Mouse (Mus musculus) heart, postnatal 36 days (tissue): ENCODE data around the gene Aff3. TPM values are rescaled to one million over a fixed set of nuclear protein-coding genes. Genes with fewer than 3 reads are reported as not detected.
A peak's percentile ranks its signal among the peaks of the same experiment; 100 is the strongest.

ENCODE experiments used
- DNase-seq, 2 experiments: peaks; one replicate each; pipeline ENCODE4 v3.0.0; 2021 to 2022
- intact Hi-C: fragments of 180-260 bp; cut with DNase I; formaldehyde crosslinking; loops from one replicate; pipeline ENCODE4 v1.15.1; 2025
- total RNA-seq, 2 experiments: library from RNA; stranded (reverse); gene quantifications; 2 replicates each; pipeline ENCODE4 v1.2.3; 2021

Gene Aff3
- total RNA-seq, 2 experiments from 2014 or later: 2.1 to 2.6 TPM

DNA sequence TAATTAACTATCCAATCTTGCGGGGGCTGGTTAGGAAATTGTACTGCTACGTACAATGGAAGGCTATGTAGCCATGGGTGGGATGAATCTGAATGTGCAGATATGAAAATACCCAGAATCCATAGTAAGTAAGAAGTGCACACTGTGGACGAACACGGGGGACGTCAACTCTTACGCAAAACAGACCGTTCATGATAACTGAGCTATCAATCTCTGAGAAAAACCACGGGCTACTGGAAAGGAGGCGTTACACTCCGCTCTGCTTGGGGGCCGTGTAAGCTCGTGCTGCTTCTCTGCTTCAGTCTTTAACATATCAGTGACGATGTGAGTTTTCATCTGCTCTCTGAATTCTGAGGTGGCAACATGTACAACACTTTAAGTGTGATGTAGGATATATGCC lies 114.2 kb downstream of the Aff3 start:
- no peak for DNase-seq
- intact Hi-C loops: no loop called here

DNA sequence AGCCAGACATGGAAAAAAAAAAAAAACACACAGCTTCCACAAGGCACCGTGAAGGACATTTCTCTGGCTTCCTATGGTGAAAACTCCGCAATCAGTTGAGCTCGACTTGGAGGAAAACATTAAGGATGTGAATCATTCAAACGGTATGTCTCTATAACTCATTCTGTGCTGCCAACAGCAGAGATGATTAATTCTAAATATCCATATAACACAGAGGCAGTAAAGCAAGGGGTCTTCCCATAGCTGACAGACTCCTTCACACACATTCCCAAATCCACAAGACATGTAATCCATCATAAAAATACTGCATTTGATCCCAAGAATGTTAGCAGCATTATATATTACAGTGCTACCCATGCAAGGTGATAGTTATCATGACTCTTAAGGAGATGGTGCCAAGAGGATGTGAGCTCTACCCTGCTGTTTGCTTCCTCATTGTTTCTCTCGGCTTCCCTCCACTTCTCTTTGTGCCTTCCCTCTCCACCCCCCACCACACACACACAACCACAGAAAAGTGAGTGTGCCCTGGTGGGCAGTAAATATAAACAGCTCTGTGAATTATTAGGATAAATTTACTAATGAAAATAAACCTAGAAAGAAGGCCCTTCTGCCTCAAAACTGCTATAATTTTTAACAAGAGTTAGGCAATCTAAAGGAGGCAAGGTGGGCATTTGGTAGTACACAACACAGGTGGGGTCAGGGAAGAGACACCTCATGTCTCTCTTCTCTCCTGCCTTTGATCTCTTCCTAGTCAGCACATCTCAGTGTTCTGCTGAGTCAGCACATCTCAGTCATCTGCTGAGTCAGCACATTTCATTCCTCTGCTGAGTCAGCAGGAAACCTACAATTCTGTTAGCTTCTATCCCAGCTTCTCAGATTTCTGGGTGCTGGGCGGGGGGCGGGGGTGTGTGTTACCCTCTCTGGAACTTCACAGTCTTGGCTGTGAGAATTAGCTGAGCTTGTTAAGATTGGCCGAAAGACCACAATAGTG lies 115.8 kb downstream of the Aff3 start:
- DNase-seq: no peak
- intact Hi-C loops: no loop called here

DNA sequence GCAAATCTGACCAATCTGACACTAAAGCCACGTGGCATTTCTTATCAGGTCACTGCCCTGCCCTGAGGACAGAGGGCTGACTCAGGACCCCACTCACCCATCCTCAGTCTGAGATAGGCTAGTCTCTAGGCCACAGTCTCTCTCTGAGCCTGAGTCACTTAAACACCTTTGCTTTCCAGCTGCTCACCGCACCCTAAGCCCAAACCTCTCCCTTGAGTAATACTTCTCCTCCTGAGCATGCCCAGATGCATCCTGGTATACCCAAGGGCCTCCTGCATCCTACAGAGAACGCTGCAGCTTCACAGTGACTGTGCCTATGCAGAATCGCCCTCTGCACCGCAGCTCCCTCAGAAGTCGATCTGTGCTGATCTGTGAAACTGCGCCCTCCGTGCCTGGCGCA lies 117.1 kb downstream of the Aff3 start:
- intact Hi-C loops: no loop called here

DNA sequence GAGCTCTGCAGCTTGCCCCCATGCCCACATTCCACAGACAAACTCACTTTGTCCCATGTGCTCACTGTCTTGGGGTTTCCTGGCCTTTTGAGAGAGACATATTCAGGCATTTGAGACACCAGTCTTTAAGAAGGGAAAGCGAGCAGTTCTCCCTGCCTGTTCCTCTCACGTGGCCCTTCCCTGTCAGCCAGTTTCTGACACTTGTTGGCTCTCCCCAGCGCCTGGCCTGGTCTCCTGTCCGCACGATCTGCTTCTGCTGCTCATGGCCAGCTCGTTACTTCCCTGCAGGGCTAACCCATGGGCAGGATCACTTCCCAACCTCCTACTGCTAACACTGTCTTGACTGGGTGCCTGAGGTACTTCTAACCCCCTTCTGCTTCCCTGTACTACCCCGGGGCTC lies 118.1 kb downstream of the Aff3 start:
- intact Hi-C loops: no loop called here
- DNase-seq: peak in 1 of 2 experiments; percentile 13

More for the DNA sequence above, 117.1 kb downstream of the Aff3 start:
- DNase-seq: no peak

DNA sequence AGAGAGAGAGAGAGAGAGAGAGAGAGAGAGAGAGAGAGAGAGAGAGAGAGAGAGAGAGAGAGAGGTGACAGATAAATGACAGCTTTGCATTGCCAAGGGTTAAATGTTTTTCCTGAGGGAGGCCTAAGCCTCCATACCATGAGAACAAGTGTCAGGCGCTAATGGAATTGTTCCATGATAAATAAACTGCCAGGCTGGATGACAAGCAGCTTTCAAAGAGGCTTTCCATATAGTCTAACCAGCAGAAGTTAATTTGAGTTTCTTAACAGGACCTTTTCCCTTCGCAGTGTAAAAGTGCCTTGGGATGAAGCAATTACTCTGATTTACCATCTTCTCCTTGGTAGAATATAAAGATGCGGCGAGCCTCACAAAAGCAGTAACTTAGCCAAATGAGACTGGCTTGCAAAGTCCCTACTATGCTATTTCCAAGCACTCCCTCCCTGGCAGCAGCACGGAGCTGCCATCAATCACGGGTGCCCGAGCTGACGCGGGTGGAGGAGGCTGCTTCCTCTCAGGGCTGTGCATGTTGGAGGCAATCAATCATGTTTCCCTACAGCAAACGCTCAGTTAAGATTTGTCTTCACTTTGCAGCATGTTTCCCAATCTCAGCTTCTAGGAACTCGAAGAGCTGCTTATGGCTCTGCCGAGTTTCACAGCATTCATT lies 119.3 kb downstream of the Aff3 start:
- intact Hi-C loops: no loop called here
- no peak for DNase-seq

DNA sequence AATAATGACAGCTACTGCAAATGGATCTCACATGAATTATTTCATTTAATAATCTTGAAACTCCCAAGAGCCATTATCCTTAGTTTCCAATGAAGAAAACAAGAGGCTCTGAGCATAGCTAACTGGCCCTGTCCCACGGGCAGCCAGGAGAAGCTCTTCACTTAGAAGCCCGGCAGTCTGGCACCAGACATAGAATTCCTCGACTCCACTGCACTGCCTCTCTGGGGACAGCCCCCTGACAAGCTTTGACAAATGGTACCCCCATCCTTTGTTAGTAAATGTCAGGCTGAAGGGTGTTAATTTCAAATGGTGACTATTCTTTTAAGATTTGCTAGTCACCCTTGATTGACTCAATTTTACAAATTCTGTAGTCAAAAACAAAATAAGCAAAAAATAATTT lies 120.3 kb downstream of the Aff3 start:
- intact Hi-C loops: no loop called here
- DNase-seq: no peak

DNA sequence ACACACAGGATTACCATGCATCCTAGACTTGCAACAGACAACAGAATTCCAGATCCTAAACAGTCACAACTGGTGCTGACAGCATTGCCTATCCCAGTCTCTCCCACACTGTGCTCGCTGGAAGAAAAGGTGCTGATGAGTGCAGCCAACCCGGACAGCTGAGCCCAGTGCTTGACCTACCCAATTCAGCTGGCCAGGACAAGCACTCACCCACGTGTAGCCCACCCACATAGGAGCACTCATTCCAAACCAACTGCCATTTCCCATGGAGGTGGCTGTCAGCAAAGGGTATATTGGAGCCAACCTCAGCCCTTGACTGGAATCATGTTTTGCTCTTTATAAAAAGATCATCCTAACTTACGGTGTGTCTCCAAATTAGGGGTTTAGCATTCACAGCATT lies 123.2 kb downstream of the Aff3 start:
- intact Hi-C loops: no loop called here
- no peak for DNase-seq

DNA sequence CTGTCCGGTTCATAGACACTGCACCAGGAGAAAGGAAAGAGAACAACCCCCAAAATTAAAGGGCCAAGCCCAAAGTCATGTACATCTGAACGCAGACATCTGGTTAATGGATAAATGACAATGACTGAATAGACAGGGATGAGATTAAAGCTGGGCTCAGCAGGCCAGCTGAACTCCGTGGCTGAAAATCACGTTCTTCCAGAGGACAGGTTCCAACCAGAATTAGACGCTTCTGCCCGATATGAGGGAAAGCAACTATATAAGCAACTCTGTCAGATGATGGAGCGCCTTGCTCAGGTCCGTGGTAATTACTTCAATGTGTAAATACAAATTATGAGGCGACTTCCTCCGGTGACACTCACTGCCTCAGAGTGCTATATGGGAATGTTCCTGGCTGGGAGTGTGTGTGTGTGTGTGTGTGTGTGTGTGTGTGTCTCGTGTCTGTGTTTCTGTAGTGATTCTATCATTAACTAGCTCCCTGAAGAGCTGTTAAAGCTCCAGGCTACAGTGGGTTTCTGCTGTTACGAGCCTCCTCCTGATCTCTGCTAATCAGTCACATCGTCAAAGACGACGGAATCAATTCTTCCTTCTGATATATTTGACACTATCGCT lies 127.7 kb downstream of the Aff3 start:
- DNase-seq: no peak
- intact Hi-C loops: no loop called here

DNA sequence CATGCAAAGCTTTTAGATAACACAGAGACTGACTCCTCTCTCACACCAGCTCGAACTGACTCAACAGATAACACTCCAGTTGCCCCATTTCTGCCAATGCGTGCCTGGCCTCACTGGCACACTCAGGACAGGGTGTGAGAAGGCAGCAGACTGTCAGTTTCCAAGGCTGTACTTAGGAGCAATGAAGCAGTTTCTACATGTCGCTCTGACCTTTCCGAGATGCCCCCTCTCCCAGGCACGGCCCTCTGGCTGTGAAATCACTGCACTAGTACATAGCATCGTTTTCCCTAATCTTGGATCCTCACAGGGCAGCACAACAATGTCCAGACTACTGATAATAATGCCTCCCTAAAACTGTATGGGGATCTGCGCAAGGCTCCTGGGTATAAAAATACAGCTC lies 132.2 kb downstream of the Aff3 start:
- intact Hi-C loops: no loop called here
- DNase-seq: no peak

DNA sequence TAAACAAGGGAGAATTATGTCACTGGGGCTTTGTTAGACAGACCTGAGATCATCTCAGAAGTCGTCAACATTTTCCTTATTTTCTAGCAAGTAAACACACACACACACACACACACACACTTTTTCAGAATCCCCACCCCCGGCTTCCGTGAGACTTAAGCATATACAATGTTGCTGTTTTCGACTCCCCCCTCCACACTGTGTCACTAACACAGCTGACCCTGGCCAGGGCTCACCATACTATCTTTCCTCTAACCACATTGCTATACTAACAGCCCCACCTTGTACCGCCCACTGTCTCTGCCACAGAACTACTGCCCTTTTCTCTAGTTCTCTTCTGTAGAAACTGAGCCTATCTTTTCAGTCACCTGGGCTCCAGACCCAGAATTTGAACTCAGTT lies 136.1 kb downstream of the Aff3 start:
- DNase-seq: no peak
- intact Hi-C loops: no loop called here

DNA sequence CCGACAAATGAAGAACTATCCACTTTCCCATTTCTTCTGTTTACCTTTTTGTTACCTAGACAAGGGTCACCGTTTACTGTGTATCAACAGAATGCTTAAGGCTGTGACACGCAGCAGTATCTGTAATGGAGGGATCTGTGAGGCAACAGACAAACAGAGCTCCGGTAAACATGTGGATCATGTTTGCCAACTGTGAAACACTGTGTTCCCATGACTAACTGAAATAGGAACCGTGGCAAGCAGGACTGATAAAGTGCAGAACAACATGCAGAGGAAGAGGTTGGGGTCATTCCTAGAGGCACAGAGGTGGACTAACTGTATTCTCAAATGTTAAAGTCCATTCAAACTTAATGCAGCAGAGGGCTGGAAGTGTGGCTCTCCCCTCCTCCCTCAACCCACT lies 138.2 kb downstream of the Aff3 start:
- no peak for DNase-seq
- intact Hi-C loops: no loop called here

DNA sequence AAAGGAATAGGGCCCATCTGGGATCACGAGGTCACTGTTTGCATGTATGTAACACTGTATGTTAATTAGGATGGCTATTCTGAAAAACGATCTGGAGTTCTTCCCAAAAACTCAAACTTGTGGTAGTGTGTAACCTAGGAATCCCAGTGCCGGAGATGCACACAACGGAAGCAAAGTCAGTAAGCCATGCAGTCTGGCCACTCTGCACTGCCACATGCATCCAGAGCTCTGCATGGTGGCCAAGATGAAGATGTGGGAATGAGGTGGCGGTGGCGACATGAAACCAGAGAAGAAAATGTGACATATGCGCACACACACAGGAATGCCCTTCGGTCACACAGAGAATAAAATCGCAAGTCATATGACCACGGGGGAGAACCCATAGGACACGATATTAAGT lies 143.1 kb downstream of the Aff3 start:
- DNase-seq: no peak
- intact Hi-C loops: no loop called here

DNA sequence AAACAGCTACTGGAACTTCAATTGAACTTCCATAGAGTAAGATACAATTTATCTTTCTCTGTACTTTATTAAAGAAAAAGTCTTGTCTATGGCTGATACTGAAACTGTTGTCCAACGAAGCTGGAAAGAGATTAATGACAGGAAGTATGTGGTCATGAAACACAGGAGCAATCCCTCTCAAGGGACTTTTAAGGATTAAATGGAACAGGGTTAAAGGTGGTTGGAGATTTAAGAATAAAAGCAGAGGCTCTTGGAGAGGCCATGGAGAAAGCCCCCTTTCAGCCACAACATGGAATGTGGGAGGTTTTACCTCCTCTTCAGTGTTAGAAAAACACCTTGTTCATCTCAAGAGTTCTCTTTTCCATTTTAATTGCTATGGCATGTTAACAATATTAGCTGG lies 148.5 kb downstream of the Aff3 start:
- DNase-seq: no peak
- intact Hi-C loops: no loop called here

DNA sequence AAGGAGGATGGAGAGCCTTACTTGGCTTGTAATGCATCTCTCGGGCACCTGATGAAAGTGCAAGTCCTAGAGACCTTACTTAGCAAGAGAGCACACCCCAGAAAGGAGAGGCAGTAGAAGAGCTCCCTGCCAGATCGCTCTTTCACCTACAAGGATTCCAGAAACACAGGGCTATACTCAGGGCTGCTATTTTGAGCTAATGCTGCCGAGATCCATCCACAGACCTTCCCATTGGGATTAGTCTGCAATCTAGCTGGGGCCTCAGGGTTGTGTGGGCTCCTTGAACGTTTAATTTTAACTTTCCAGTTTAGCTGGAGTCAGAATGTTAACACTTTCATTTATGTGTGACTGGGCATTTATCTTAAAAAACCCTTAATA lies 150.1 kb downstream of the Aff3 start:
- intact Hi-C loops: no loop called here
- no peak for DNase-seq

DNA sequence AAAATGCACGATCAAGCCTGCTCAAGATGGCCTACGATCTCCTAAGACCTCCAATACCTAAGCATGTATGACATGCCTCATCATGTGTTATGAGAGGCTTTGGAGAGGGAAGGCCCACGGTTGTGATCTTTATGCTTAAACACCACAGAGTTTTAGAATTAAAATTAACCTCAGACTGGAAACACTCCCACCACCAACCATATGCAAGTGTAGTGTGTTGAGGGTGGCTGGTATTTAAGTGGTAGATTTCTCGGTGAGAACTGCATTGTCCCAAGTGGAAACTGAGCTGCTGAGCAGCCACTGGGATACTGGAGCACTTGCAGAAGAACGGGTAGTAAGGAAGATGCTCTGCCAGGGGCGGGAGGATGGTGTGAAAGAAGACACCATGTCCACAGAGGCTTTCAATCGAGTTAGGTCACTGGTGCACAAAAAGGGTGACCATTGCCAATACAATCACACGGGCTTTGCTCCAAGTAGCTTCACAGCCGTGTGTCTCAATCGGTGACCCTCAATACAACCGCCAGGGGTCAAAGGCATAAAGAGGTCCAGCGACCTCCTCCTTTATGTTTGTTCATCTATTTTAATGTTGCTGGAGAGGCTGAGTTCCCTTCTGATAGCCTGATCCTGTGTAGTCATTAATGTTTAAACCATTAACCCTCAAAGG lies 150.7 kb downstream of the Aff3 start:
- no peak for DNase-seq
- intact Hi-C loops: no loop called here

DNA sequence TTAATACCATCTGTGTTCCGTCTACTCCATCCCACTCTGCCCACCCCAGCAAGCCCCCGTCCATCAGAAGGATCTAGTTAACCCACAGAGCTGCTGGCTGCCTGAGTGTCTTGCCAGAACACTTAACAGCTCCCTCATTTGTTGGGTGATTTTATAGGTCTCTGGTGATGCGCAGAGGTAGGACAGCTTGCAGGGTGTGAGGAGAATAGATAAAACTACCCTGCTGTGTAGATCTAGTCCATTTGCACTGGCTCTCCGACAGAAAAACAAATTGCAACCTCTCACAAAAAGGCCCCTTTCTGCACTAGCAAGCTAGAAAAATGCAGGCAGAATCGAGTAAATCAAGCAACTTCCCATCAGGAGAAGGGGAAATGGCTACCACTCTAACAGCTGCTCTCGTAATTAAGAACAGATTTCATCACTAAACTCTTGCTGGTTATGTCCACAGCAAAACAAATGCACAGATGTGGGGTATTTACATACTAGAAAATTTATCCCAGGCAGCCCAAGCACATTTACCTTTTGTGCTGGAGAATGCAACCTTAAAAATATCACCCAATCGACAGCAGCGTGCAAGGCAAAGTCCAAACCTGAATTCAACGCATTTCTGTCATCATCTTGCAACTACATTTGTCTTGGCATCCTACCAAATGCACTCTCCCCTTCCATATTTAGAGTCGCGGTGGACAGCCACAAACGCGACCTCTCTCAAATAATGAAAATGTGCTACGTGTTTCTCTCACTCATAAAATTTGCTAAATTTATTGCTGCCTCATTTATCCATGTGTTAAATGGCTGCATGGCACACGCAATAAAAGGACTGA lies 152.3 kb downstream of the Aff3 start:
- DNase-seq: peak in 1 of 2 experiments; percentile 9
- intact Hi-C loops: no loop called here

DNA sequence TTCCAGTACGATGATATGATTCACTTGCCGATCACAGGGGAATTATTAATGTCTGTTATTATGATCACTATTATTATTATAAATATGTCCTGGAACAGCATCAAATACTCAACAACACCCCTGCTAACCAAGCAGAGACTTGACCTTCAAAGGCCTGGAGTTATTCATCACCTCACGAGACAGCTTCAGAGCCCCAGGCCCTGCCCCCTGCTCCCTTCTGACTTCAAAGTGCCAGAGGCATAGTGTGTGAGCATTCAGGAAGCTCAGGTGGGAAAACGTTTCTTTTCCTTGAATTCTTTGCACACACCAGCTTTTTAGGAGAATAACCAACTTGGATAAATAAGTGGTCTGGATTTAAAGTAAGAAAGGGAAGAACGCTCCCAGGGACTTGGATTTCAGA lies 153.7 kb downstream of the Aff3 start:
- no peak for DNase-seq
- intact Hi-C loops: no loop called here

DNA sequence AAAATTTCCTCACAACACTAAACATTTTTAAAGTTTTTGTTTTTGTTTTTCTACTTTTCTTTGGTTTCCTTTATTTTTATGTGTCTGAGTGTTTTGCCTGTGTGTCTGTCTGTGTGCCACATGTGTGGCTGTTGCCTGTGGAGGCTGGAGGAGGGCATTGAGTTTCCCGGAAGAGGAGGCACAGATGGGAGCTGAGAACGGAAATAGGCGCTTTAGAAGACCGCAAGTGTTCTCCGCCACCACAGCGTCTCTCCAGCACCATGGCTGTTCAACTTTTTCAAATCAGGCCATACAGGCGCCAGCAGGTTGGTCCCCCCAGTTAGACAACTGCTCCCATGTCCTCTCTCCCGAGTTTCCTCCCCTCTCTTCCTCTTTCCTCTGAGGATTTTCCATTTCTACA lies 155.5 kb downstream of the Aff3 start:
- intact Hi-C loops: no loop called here

DNA sequence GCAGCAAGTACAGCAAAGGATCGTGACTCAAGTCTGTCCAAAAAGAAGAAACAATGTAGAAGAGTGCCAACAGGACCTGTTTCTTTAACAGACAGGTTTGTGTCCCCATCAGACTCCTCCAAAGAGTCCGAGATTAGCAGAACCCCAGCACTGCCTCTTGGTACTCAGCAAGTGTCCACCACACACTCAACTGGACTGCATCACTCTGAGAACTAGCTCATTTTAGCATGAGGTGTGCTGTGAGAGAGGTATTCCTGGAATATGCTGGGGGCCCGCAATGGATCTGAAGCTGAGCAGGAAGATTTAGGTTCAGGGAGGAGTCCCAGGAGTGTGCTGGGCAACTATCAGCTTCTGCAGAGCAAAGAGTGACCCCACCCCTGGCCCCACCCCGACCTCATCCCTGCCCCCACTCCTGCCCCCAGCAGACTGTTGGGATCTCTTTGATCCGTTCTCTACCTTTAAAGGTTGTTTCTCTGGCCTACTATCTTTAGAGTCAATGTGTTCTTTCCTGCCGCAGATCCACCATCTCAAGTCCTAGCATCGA lies 157.0 kb downstream of the Aff3 start:
- no peak for DNase-seq
- intact Hi-C loops: no loop called here

More for the DNA sequence above, 155.5 kb downstream of the Aff3 start:
- DNase-seq: no peak

DNA sequence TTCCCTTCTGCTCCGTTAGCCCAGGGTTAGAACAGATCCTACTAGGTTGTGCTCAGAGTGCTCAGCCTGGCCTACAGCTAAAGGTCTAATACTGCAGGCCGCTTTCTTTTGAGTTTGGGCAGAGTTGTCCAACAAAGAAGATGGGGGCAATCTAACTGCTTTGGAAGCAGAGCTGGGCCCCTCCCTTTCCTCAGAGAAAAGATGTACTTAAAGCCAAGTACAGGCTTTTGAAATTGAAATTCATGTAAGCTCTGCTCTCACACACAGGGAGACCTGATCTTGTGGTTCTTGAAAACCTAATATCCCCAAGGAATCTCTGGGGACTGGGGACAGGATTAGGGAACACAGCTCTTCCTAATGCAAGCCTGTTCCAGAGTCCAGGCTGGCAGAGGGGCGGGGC lies 158.4 kb downstream of the Aff3 start:
- no peak for DNase-seq
- intact Hi-C loops: no loop called here
